Mouse (Mus musculus): ENCODE results near the gene Tnfsfm13. TPM values are rescaled to one million over a fixed set of nuclear protein-coding genes. Genes with fewer than 3 reads are reported as not detected.

Gene Tnfsfm13
- polyA plus RNA-seq, 1 experiment: 1.6 TPM

GRCm38 (mm10) chr11:69662967-69663671, 32.8 kb downstream of the Tnfsfm13 start:
- H3K36me3 ChIP-seq (ENCODE audit: control insufficient read depth, insufficient read depth): peaks cover 24% of the 10 kb centered on the region

GRCm38 (mm10) chr11:69662213-69662966, 33.5 kb downstream of the Tnfsfm13 start, which contains the start of gene Mpdu1:
Mpdu1 (minus strand) TSS chr11:69662642.
- peak; percentile 100 for TF ChIP-seq SRF (IDR thresholded peaks at IDR 0.05; ENCODE audit: control insufficient read depth, insufficient read length, low read depth)
- TF ChIP-seq MYOD1 (IDR thresholded peaks at IDR 0.05; ENCODE audit: control insufficient read depth in 1 of 3, insufficient read length in 2 of 3, low read depth in 2 of 3): no peak
- no peak for TF ChIP-seq CEBPB (IDR thresholded peaks at IDR 0.05; ENCODE audit: insufficient read depth, poor library complexity, severe bottlenecking)
- TF ChIP-seq POLR2A (IDR thresholded peaks at IDR 0.05; ENCODE audit: insufficient read length, low read depth): peak; percentile 90
- peak; percentile 91 for TF ChIP-seq POLR2AphosphoS2 (IDR thresholded peaks at IDR 0.05; ENCODE audit: insufficient read length, low read depth)
- TF ChIP-seq E2F4 (IDR thresholded peaks at IDR 0.05; ENCODE audit: insufficient read depth): peak; percentile 85
- no peak for TF ChIP-seq USF1 (IDR thresholded peaks at IDR 0.05; ENCODE audit: low read depth)
- TF ChIP-seq MYOG (IDR thresholded peaks at IDR 0.05; ENCODE audit: control insufficient read depth in 1 of 3, insufficient read depth in 1 of 3, insufficient read length in 2 of 3, low read depth in 2 of 3): no peak
- TF ChIP-seq REST (IDR thresholded peaks at IDR 0.05; ENCODE audit: insufficient read depth, insufficient read length): no peak
- TF ChIP-seq MAX (IDR thresholded peaks at IDR 0.05; ENCODE audit: low read depth): no peak
- TF ChIP-seq TCF3 (IDR thresholded peaks at IDR 0.05; ENCODE audit: insufficient read length, low read depth): no peak
- TF ChIP-seq TCF12 (IDR thresholded peaks at IDR 0.05; ENCODE audit: insufficient read depth, poor library complexity, severe bottlenecking): no peak
- peak within 1 kb of the TSS; percentile 92 for H3K4me2 ChIP-seq (ENCODE audit: low read depth)
- peak within 1 kb of the TSS; percentile 63 for H3K4me3 ChIP-seq
- H3ac ChIP-seq (ENCODE audit: control insufficient read depth, insufficient read length): peak within 1 kb of the TSS; percentile 29
- peaks cover 23% of the 10 kb centered on the region for H3K79me2 ChIP-seq (ENCODE audit: control insufficient read depth, insufficient read depth)
- peaks cover 17% of the 10 kb centered on the region for H3K36me3 ChIP-seq (ENCODE audit: control insufficient read depth, insufficient read depth)
- H3K27me3 ChIP-seq (ENCODE audit: control insufficient read depth, insufficient read depth, insufficient read length): no peaks in the 10 kb centered on the region

More at GRCm38 (mm10) chr11:69662967-69663671, 32.8 kb downstream of the Tnfsfm13 start:
- Histone ChIP-seq H3K27me3 (ENCODE audit: control insufficient read depth, insufficient read depth, insufficient read length) (no peaks in the 10 kb centered on the region), H3ac (ENCODE audit: control insufficient read depth, insufficient read length) (peak overlapping the region; percentile 29), H3K4me3 (peak overlapping the region; percentile 63), H3K79me2 (ENCODE audit: control insufficient read depth, insufficient read depth) (peaks cover 23% of the 10 kb centered on the region), H3K4me2 (ENCODE audit: low read depth) (peak overlapping the region; percentile 92)
- TF ChIP-seq TCF3 (IDR thresholded peaks at IDR 0.05; ENCODE audit: insufficient read length, low read depth): no peak
- no peak for TF ChIP-seq TCF12 (IDR thresholded peaks at IDR 0.05; ENCODE audit: insufficient read depth, poor library complexity, severe bottlenecking)
- no peak for TF ChIP-seq MAX (IDR thresholded peaks at IDR 0.05; ENCODE audit: low read depth)
- TF ChIP-seq REST (IDR thresholded peaks at IDR 0.05; ENCODE audit: insufficient read depth, insufficient read length): no peak
- TF ChIP-seq USF1 (IDR thresholded peaks at IDR 0.05; ENCODE audit: low read depth): no peak
- TF ChIP-seq POLR2AphosphoS2 (IDR thresholded peaks at IDR 0.05; ENCODE audit: insufficient read length, low read depth): no peak
- no peak for TF ChIP-seq SRF (IDR thresholded peaks at IDR 0.05; ENCODE audit: control insufficient read depth, insufficient read length, low read depth)
- TF ChIP-seq MYOG (IDR thresholded peaks at IDR 0.05; ENCODE audit: control insufficient read depth in 1 of 3, insufficient read depth in 1 of 3, insufficient read length in 2 of 3, low read depth in 2 of 3): no peak
- no peak for TF ChIP-seq POLR2A (IDR thresholded peaks at IDR 0.05; ENCODE audit: insufficient read length, low read depth)
- TF ChIP-seq MYOD1 (IDR thresholded peaks at IDR 0.05; ENCODE audit: control insufficient read depth in 1 of 3, insufficient read length in 2 of 3, low read depth in 2 of 3): no peak
- no peak for TF ChIP-seq CEBPB (IDR thresholded peaks at IDR 0.05; ENCODE audit: insufficient read depth, poor library complexity, severe bottlenecking)

GRCm38 (mm10) chr11:69661221-69661881, 34.5 kb downstream of the Tnfsfm13 start:
- Histone ChIP-seq H3K27me3 (ENCODE audit: control insufficient read depth, insufficient read depth, insufficient read length) (no peaks in the 10 kb centered on the region), H3K79me2 (ENCODE audit: control insufficient read depth, insufficient read depth) (peaks cover 23% of the 10 kb centered on the region), H3ac (ENCODE audit: control insufficient read depth, insufficient read length) (no peak overlapping the region), H3K4me2 (ENCODE audit: low read depth) (peak overlapping the region; percentile 76), H3K36me3 (ENCODE audit: control insufficient read depth, insufficient read depth) (peaks cover 11% of the 10 kb centered on the region), H3K4me3 (peak overlapping the region; percentile 63)
- TF ChIP-seq E2F4 (IDR thresholded peaks at IDR 0.05; ENCODE audit: insufficient read depth) (no peak), CEBPB (IDR thresholded peaks at IDR 0.05; ENCODE audit: insufficient read depth, poor library complexity, severe bottlenecking) (no peak), USF1 (IDR thresholded peaks at IDR 0.05; ENCODE audit: low read depth) (no peak), POLR2AphosphoS2 (IDR thresholded peaks at IDR 0.05; ENCODE audit: insufficient read length, low read depth) (no peak), TCF3 (IDR thresholded peaks at IDR 0.05; ENCODE audit: insufficient read length, low read depth) (no peak), MYOG (IDR thresholded peaks at IDR 0.05; ENCODE audit: control insufficient read depth in 1 of 3, insufficient read depth in 1 of 3, insufficient read length in 2 of 3, low read depth in 2 of 3) (no peak), SRF (IDR thresholded peaks at IDR 0.05; ENCODE audit: control insufficient read depth, insufficient read length, low read depth) (no peak), MYOD1 (IDR thresholded peaks at IDR 0.05; ENCODE audit: control insufficient read depth in 1 of 3, insufficient read length in 2 of 3, low read depth in 2 of 3) (no peak), MAX (IDR thresholded peaks at IDR 0.05; ENCODE audit: low read depth) (no peak), POLR2A (IDR thresholded peaks at IDR 0.05; ENCODE audit: insufficient read length, low read depth) (no peak), REST (IDR thresholded peaks at IDR 0.05; ENCODE audit: insufficient read depth, insufficient read length) (no peak), TCF12 (IDR thresholded peaks at IDR 0.05; ENCODE audit: insufficient read depth, poor library complexity, severe bottlenecking) (no peak)

- TF ChIP-seq E2F4 (IDR thresholded peaks at IDR 0.05; ENCODE audit: insufficient read depth) (no peak), MAX (IDR thresholded peaks at IDR 0.05; ENCODE audit: low read depth) (no peak), POLR2A (IDR thresholded peaks at IDR 0.05; ENCODE audit: insufficient read length, low read depth) (peak; percentile 2), SRF (IDR thresholded peaks at IDR 0.05; ENCODE audit: control insufficient read depth, insufficient read length, low read depth) (no peak), POLR2AphosphoS2 (IDR thresholded peaks at IDR 0.05; ENCODE audit: insufficient read length, low read depth) (no peak)
- no peaks in the 10 kb centered on the region for H3K36me3 ChIP-seq (ENCODE audit: control insufficient read depth, insufficient read depth)
- H3K4me2 ChIP-seq (ENCODE audit: low read depth): no peak overlapping the region
Measured at GRCm38 (mm10) chr11:69657462-69657881, 38.4 kb downstream of the Tnfsfm13 start.

More at GRCm38 (mm10) chr11:69657462-69657881, 38.4 kb downstream of the Tnfsfm13 start:
- Histone ChIP-seq H3K27me3 (ENCODE audit: control insufficient read depth, insufficient read depth, insufficient read length) (no peaks in the 10 kb centered on the region), H3K79me2 (ENCODE audit: control insufficient read depth, insufficient read depth) (peaks cover 23% of the 10 kb centered on the region), H3ac (ENCODE audit: control insufficient read depth, insufficient read length) (no peak overlapping the region), H3K4me3 (no peak overlapping the region)
